Mouse (Mus musculus): ENCODE data around the gene Myo15b. TPM values are rescaled to one million over a fixed set of nuclear protein-coding genes. Genes with fewer than 3 reads are reported as not detected.

Gene Myo15b
- polyA plus RNA-seq, 1 experiment from 2014 or later: 0.28 TPM

GRCm38 (mm10) chr11:115877174-115877755 is 19.1 kb downstream of the Myo15b start:
- Histone ChIP-seq H3K4me2 (ENCODE audit: low read depth, low read length) (no peak overlapping the region), H3K27me3 (ENCODE audit: control insufficient read depth, insufficient read depth, low read length) (no peaks in the 10 kb centered on the region), H3K27ac (ENCODE audit: low read depth, low read length) (no peak overlapping the region), H3K9me3 (ENCODE audit: control insufficient read depth, low read length) (no peaks in the 10 kb centered on the region), H3K4me3 (ENCODE audit: low read depth, low read length) (no peak overlapping the region), H3K4me1 (ENCODE audit: control insufficient read depth, insufficient read depth, low read length) (no peaks in the 10 kb centered on the region), H3K36me3 (ENCODE audit: control insufficient read depth, insufficient read depth, low read length) (no peaks in the 10 kb centered on the region), H3K9ac (replicated peaks; ENCODE audit: low read depth, low read length) (no peak overlapping the region)
- WGBS: 65% methylated on average over 6 of the region's 6 CpGs
- ATAC-seq (ENCODE audit: low read depth): no peak

DNA sequence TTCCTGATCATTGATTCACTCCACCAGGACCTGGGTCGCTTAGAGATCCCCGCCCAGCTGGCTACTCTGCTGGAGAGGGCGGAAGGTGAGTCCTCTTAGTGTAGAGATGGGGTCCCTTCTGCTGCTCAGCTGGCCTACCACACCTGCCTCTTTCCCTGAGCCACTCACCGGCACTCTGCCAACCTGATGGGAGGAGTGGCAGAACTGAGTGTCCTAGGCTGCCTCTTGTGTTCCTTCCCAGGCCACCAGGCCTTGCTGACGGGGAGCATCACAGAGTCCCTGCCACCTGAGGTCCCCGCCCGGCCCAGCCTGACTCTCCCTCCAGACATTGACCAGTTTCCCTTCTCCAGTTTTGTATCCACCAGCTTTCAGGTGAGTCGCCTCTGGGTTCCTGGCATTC is 19.9 kb downstream of the Myo15b start:
- 83% methylated on average over 8 of the region's 8 CpGs for WGBS
- H3K36me3 ChIP-seq (ENCODE audit: control insufficient read depth, insufficient read depth, low read length): no peaks in the 10 kb centered on the region
- H3K4me3 ChIP-seq (ENCODE audit: low read depth, low read length): no peak overlapping the region
- no peak overlapping the region for H3K9ac ChIP-seq (replicated peaks; ENCODE audit: low read depth, low read length)
- H3K4me1 ChIP-seq (ENCODE audit: control insufficient read depth, insufficient read depth, low read length): no peaks in the 10 kb centered on the region
- ATAC-seq (ENCODE audit: low read depth): no peak
- no peaks in the 10 kb centered on the region for H3K9me3 ChIP-seq (ENCODE audit: control insufficient read depth, low read length)
- H3K27me3 ChIP-seq (ENCODE audit: control insufficient read depth, insufficient read depth, low read length): 0 out of 2 replicates have a peak, but pooled peaks cover 4% of the 10 kb centered on the region
- no peak overlapping the region for H3K27ac ChIP-seq (ENCODE audit: low read depth, low read length)
- no peak overlapping the region for H3K4me2 ChIP-seq (ENCODE audit: low read depth, low read length)

GRCm38 (mm10) chr11:115881002-115881401 is 22.8 kb downstream of the Myo15b start:
- H3K27me3 ChIP-seq (ENCODE audit: control insufficient read depth, insufficient read depth, low read length): 0 out of 2 replicates have a peak, but pooled peaks cover 4% of the 10 kb centered on the region
- 22% methylated on average over 5 of the region's 5 CpGs for WGBS
- no peaks in the 10 kb centered on the region for H3K9me3 ChIP-seq (ENCODE audit: control insufficient read depth, low read length)
- H3K27ac ChIP-seq (ENCODE audit: low read depth, low read length): no peak overlapping the region
- no peak overlapping the region for H3K4me3 ChIP-seq (ENCODE audit: low read depth, low read length)
- no peaks in the 10 kb centered on the region for H3K4me1 ChIP-seq (ENCODE audit: control insufficient read depth, insufficient read depth, low read length)
- H3K4me2 ChIP-seq (ENCODE audit: low read depth, low read length): no peak overlapping the region
- H3K36me3 ChIP-seq (ENCODE audit: control insufficient read depth, insufficient read depth, low read length): no peaks in the 10 kb centered on the region
- H3K9ac ChIP-seq (replicated peaks; ENCODE audit: low read depth, low read length): no peak overlapping the region
- ATAC-seq (ENCODE audit: low read depth): no peak

DNA sequence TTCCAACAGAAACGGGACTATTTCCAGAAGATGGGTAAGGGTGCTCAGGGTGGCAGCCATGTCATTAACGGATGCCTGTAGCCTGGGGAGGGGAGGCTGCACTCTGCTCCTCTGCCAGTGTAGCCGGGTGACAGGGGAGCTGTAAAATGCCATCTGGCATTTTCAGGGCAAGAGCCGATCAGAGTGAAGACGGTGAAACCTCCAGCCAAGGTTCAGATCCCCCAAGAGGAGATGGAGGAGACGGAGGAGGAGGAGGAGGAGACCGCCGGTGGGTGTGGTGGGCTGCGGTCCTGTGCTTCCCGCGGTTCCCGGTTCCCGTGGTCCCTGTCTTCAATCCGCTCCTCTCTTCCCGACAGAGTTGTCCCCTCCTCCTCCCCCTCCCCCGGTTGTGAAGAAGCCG is 25.0 kb downstream of the Myo15b start:
- H3K4me2 ChIP-seq (ENCODE audit: low read depth, low read length): no peak overlapping the region
- H3K27me3 ChIP-seq (ENCODE audit: control insufficient read depth, insufficient read depth, low read length): 0 out of 2 replicates have a peak, but pooled peaks cover 4% of the 10 kb centered on the region
- H3K9me3 ChIP-seq (ENCODE audit: control insufficient read depth, low read length): no peaks in the 10 kb centered on the region
- no peaks in the 10 kb centered on the region for H3K4me1 ChIP-seq (ENCODE audit: control insufficient read depth, insufficient read depth, low read length)
- ATAC-seq (ENCODE audit: low read depth): no peak
- H3K36me3 ChIP-seq (ENCODE audit: control insufficient read depth, insufficient read depth, low read length): no peaks in the 10 kb centered on the region
- WGBS: 19% methylated on average over 13 of the region's 17 CpGs
- no peak overlapping the region for H3K27ac ChIP-seq (ENCODE audit: low read depth, low read length)
- H3K9ac ChIP-seq (replicated peaks; ENCODE audit: low read depth, low read length): no peak overlapping the region
- no peak overlapping the region for H3K4me3 ChIP-seq (ENCODE audit: low read depth, low read length)

GRCm38 (mm10) chr11:115884361-115884760 is 26.2 kb downstream of the Myo15b start:
- Histone ChIP-seq H3K9ac (replicated peaks; ENCODE audit: low read depth, low read length) (no peak overlapping the region), H3K36me3 (ENCODE audit: control insufficient read depth, insufficient read depth, low read length) (no peaks in the 10 kb centered on the region), H3K4me3 (ENCODE audit: low read depth, low read length) (no peak overlapping the region), H3K27me3 (ENCODE audit: control insufficient read depth, insufficient read depth, low read length) (0 out of 2 replicates have a peak, but pooled peaks cover 4% of the 10 kb centered on the region), H3K4me1 (ENCODE audit: control insufficient read depth, insufficient read depth, low read length) (no peaks in the 10 kb centered on the region), H3K9me3 (ENCODE audit: control insufficient read depth, low read length) (no peaks in the 10 kb centered on the region), H3K4me2 (ENCODE audit: low read depth, low read length) (no peak overlapping the region), H3K27ac (ENCODE audit: low read depth, low read length) (no peak overlapping the region)
- 97% methylated on average over 3 of the region's 3 CpGs for whole genome bisulfite sequencing
- ATAC-seq (ENCODE audit: low read depth): no peak

GRCm38 (mm10) chr11:115885281-115885680 is 27.1 kb downstream of the Myo15b start:
- Histone ChIP-seq H3K9me3 (ENCODE audit: control insufficient read depth, low read length) (no peaks in the 10 kb centered on the region), H3K4me1 (ENCODE audit: control insufficient read depth, insufficient read depth, low read length) (no peaks in the 10 kb centered on the region), H3K36me3 (ENCODE audit: control insufficient read depth, insufficient read depth, low read length) (no peaks in the 10 kb centered on the region), H3K4me2 (ENCODE audit: low read depth, low read length) (no peak overlapping the region), H3K27ac (ENCODE audit: low read depth, low read length) (no peak overlapping the region), H3K4me3 (ENCODE audit: low read depth, low read length) (no peak overlapping the region), H3K9ac (replicated peaks; ENCODE audit: low read depth, low read length) (no peak overlapping the region), H3K27me3 (ENCODE audit: control insufficient read depth, insufficient read depth, low read length) (0 out of 2 replicates have a peak, but pooled peaks cover 4% of the 10 kb centered on the region)
- 71% methylated on average over 11 of the region's 11 CpGs for WGBS
- no peak for ATAC-seq (ENCODE audit: low read depth)

GRCm38 (mm10) chr11:115886446-115886845 is 28.2 kb downstream of the Myo15b start:
- Histone ChIP-seq H3K4me1 (ENCODE audit: control insufficient read depth, insufficient read depth, low read length) (no peaks in the 10 kb centered on the region), H3K27me3 (ENCODE audit: control insufficient read depth, insufficient read depth, low read length) (0 out of 2 replicates have a peak, but pooled peaks cover 4% of the 10 kb centered on the region), H3K4me3 (ENCODE audit: low read depth, low read length) (no peak overlapping the region), H3K36me3 (ENCODE audit: control insufficient read depth, insufficient read depth, low read length) (no peaks in the 10 kb centered on the region), H3K9ac (replicated peaks; ENCODE audit: low read depth, low read length) (no peak overlapping the region), H3K4me2 (ENCODE audit: low read depth, low read length) (no peak overlapping the region), H3K27ac (ENCODE audit: low read depth, low read length) (no peak overlapping the region), H3K9me3 (ENCODE audit: control insufficient read depth, low read length) (no peaks in the 10 kb centered on the region)
- no peak for ATAC-seq (ENCODE audit: low read depth)
- WGBS: 89% methylated on average over 11 of the region's 11 CpGs

DNA sequence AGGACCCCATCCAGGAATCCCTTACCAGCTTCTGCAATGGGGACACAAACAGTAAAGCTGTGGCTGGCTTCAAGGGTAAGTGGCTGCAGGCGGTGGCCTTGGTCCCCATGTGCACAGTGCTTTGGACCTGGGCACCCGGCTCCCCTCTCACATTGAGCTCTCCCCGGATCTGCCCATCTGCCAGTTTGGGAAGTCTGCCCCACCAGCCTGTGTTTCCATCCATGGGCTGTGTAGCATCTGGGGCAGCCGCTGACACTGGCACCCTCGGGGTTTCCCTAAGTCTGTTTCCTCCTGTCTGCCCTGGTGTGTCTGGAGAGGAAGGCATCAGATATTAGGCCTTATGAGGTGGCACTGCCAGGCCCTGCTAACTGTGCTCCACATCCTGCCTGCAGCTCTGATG is 29.8 kb downstream of the Myo15b start:
- ATAC-seq (ENCODE audit: low read depth): no peak
- WGBS: 74% methylated on average over 5 of the region's 5 CpGs
- H3K27ac ChIP-seq (ENCODE audit: low read depth, low read length): no peak overlapping the region

DNA sequence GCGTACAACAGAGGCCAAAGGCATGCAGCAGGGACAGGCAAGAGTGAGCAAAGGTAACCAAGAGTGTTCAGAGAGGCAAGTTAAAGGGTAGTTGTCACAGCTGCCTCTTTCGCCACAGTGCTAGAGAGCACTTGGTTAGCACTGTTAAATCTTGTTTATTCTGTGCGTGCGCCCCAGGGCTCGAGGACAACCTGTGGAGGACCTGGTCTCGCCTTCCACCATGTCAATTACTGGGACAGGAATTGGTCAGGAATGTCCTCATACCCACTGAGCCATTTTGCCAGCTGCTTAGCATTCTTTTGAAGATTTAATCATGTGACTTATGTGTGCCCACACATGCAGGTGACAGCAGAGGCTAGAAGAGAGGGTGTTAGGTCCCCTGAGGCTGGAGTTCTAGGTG is 31.0 kb downstream of the Myo15b start:
- Histone ChIP-seq H3K4me2 (ENCODE audit: low read depth, low read length) (no peak overlapping the region), H3K27me3 (ENCODE audit: control insufficient read depth, insufficient read depth, low read length) (no peaks in the 10 kb centered on the region), H3K36me3 (ENCODE audit: control insufficient read depth, insufficient read depth, low read length) (peaks cover 4% of the 10 kb centered on the region; the same call in 1 of the 2 replicates), H3K4me3 (ENCODE audit: low read depth, low read length) (no peak overlapping the region), H3K9me3 (ENCODE audit: control insufficient read depth, low read length) (no peaks in the 10 kb centered on the region), H3K9ac (replicated peaks; ENCODE audit: low read depth, low read length) (no peak overlapping the region), H3K27ac (ENCODE audit: low read depth, low read length) (no peak overlapping the region), H3K4me1 (ENCODE audit: control insufficient read depth, insufficient read depth, low read length) (no peaks in the 10 kb centered on the region)
- 84% methylated on average over 6 of the region's 6 CpGs for WGBS
- no peak for ATAC-seq (ENCODE audit: low read depth)

More for the DNA sequence above, 29.8 kb downstream of the Myo15b start:
- Histone ChIP-seq H3K4me1 (ENCODE audit: control insufficient read depth, insufficient read depth, low read length) (no peaks in the 10 kb centered on the region), H3K9ac (replicated peaks; ENCODE audit: low read depth, low read length) (no peak overlapping the region), H3K9me3 (ENCODE audit: control insufficient read depth, low read length) (no peaks in the 10 kb centered on the region), H3K36me3 (ENCODE audit: control insufficient read depth, insufficient read depth, low read length) (no peaks in the 10 kb centered on the region), H3K4me3 (ENCODE audit: low read depth, low read length) (no peak overlapping the region), H3K27me3 (ENCODE audit: control insufficient read depth, insufficient read depth, low read length) (no peaks in the 10 kb centered on the region), H3K4me2 (ENCODE audit: low read depth, low read length) (no peak overlapping the region)

Data from neural tube, embryonic 14.5 days (tissue).